Mouse (Mus musculus) kidney, adult 2 months (tissue): ENCODE measurements at regions not wholly inside any gene's neighbourhood (a gene's known extent, or its start where the extent isn't known, plus 50 kb on each side); places are given as distances from the start of the nearest gene placed in this dataset.

Source experiments
- CTCF ChIP-seq: fragments of 200-500 bp; conservative IDR thresholded peaks from 2 replicates; pipeline ENCODE4 v1.5.1; 2011; ENCODE audit warnings: low read depth, mild to moderate bottlenecking, control low read depth, low read length, moderate library complexity, mixed read lengths; ENCODE audit not compliant: insufficient read depth, insufficient read length
- POLR2A ChIP-seq: fragments of 200-500 bp; IDR thresholded peaks from one replicate; pipeline ENCODE4 v1.6.1; 2011; ENCODE audit warnings: low read depth, low read length, control low read depth

GRCm38 (mm10) chr4:56008287-56008686, 476.0 kb upstream of the Klf4 start:
- TF ChIP-seq POLR2A (no peak), CTCF (no peak)
